Mouse (Mus musculus) ES-Bruce4 (cell line): Measurements from ENCODE around the gene Cd37. TPM values are rescaled to one million over a fixed set of nuclear protein-coding genes. Genes with fewer than 3 reads are reported as not detected.
A peak's percentile ranks its signal among the peaks of the same experiment; 100 is the strongest.

ENCODE experiments used
- H3K27ac ChIP-seq: 2 replicates; pipeline ENCODE4 v1.5.1; 2012; ENCODE audit warnings: low read length, inconsistent platforms; ENCODE audit not compliant: insufficient read depth
- H3K27me3 ChIP-seq: 2 replicates; pipeline ENCODE4 v1.6.1; 2012; ENCODE audit warnings: mild to moderate bottlenecking, low read length, inconsistent platforms; ENCODE audit not compliant: control insufficient read depth, poor library complexity, insufficient read depth, severe bottlenecking
- H3K36me3 ChIP-seq: 2 replicates; pipeline ENCODE4 v1.6.1; 2012; ENCODE audit warnings: inconsistent platforms, mild to moderate bottlenecking, low read length, moderate library complexity; ENCODE audit not compliant: control insufficient read depth, poor library complexity, insufficient read depth, severe bottlenecking
- H3K4me1 ChIP-seq: one replicate; pipeline ENCODE4 v1.8.1; 2011; ENCODE audit warnings: low read length; ENCODE audit not compliant: control insufficient read depth, insufficient read depth
- H3K4me3 ChIP-seq: 2 replicates; pipeline ENCODE4 v1.5.1; 2011; ENCODE audit warnings: low read depth, mild to moderate bottlenecking, low read length
- H3K9ac ChIP-seq: 2 replicates; pipeline ENCODE4 v1.6.1; 2012; ENCODE audit warnings: low read depth, mild to moderate bottlenecking, inconsistent platforms; ENCODE audit not compliant: poor library complexity, severe bottlenecking
- H3K9me3 ChIP-seq: replicated peaks from 2 replicates; pipeline ENCODE4 v1.6.1; 2012; ENCODE audit warnings: mild to moderate bottlenecking, low read length, inconsistent platforms; ENCODE audit not compliant: control insufficient read depth, poor library complexity, insufficient read depth, severe bottlenecking
- CTCF ChIP-seq: IDR thresholded peaks from one replicate; pipeline ENCODE4 v1.8.1; 2011; ENCODE audit warnings: low read depth, low read length
- EP300 ChIP-seq: IDR thresholded peaks from 2 replicates; pipeline ENCODE4 v1.6.1; 2011; ENCODE audit warnings: low read depth, low read length; ENCODE audit not compliant: insufficient read depth
- POLR2A ChIP-seq: IDR thresholded peaks from one replicate; pipeline ENCODE4 v1.8.1; 2011; ENCODE audit warnings: low read length; ENCODE audit not compliant: insufficient read depth
- polyA plus RNA-seq: library from polyadenylated mRNA; stranded (reverse); fragments of >200 nt; gene quantifications from 2 replicates; pipeline ENCODE4 v1.2.4, GENCODE M21; 2011; ENCODE audit warnings: low read depth; ENCODE audit not compliant: missing spikeins, insufficient read depth, insufficient read length

The Cd37 gene
- 2.2 and 3.4 TPM in 2 replicates for polyA plus RNA-seq

- Histone ChIP-seq H3K9me3 (no peaks in the 10 kb centered on the region), H3K9ac (peak within 1 kb of the TSS; percentile 19; the same call in 1 of the 2 replicates), H3K27me3 (no peaks in the 10 kb centered on the region), H3K4me3 (peak within 1 kb of the TSS; percentile 46), H3K4me1 (peaks cover 2% of the 10 kb centered on the region), H3K36me3 (no peaks in the 10 kb centered on the region), H3K27ac (no peak within 1 kb of the TSS)
- TF ChIP-seq EP300 (0 out of 2 replicates have a peak, but pooled peaks have one; percentile 18), CTCF (no peak)
Measured at GRCm38 (mm10) chr7:45238723-45239496, at the start of gene Cd37. Gene Cd37 (minus strand): TSS chr7:45239115.

DNA sequence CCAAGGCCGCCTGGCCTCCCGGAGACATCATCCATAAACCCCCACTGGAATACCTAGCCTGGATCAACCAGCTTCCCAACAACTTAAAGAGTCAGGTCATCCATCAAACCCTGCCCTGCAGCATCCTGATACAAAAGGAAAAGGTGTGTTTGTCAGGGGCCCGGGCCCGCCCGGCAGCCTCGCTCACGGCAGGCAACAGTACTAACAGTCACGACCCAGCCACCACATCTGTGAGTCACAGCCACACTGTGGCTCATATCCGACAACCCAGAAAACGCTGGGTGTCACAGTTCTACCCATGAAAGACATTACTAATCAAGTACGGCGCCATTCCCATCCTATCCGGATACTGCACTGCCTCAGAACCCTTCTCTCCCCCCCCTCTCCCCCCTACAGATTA, 47.6 kb upstream of the Cd37 start:
- Histone ChIP-seq H3K36me3 (no peaks in the 10 kb centered on the region), H3K4me1 (no peaks in the 10 kb centered on the region), H3K9me3 (no peaks in the 10 kb centered on the region), H3K27ac (no peak overlapping the region), H3K4me3 (no peak overlapping the region), H3K9ac (no peak overlapping the region), H3K27me3 (no peaks in the 10 kb centered on the region)
- TF ChIP-seq POLR2A (no peak), EP300 (no peak), CTCF (no peak)

DNA sequence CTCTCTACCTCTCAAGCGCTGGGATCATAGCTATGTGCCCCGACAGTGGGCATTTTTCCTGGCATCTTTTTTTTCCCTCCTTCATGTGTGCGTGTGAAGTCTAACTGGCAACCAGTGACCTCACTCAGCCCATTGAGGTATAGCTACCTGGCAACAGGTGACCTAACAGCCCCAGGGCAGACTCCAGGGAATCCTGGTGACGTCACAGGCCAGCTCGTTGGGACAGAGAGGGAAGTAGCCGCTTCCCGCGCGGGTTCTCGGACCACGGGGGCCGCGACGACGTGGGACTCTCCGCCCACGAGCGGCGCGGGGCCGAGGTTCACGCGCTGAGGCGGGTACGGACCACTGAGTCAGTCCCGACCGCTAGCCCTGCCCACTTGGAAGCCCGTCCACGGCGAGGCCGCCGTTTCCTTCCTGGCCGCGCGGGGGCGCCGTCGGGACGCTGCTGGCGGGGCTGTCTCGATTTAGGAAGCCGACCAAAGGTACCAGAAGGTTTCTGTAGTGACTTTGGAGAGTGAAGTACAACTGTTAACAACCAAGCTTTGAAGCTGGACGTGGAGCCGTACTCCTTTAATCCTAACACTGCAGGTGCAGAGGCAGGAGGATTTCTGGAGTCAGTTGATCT, 38.3 kb upstream of the Cd37 start, which contains the start of gene Slc6a21:
Gene Slc6a21 (plus strand): TSS at position 378 of the 625 bp plus-strand sequence.
- Histone ChIP-seq H3K4me1 (peaks cover 2% of the 10 kb centered on the region), H3K4me3 (peak within 1 kb of the TSS; percentile 66), H3K36me3 (no peaks in the 10 kb centered on the region), H3K27ac (no peak within 1 kb of the TSS), H3K27me3 (no peaks in the 10 kb centered on the region), H3K9me3 (no peaks in the 10 kb centered on the region), H3K9ac (peak within 1 kb of the TSS; percentile 17; the same call in 1 of the 2 replicates)
- TF ChIP-seq CTCF (peak; percentile 87), EP300 (no peak), POLR2A (no peak)

GRCm38 (mm10) chr7:45273672-45274071, 34.8 kb upstream of the Cd37 start:
- H3K36me3 ChIP-seq: no peaks in the 10 kb centered on the region
- no peak overlapping the region for H3K4me3 ChIP-seq
- TF ChIP-seq EP300 (no peak), POLR2A (no peak), CTCF (no peak)
- no peak overlapping the region for H3K27ac ChIP-seq
- H3K9ac ChIP-seq: no peak overlapping the region
- H3K4me1 ChIP-seq: peaks cover 2% of the 10 kb centered on the region
- H3K9me3 ChIP-seq: no peaks in the 10 kb centered on the region
- no peaks in the 10 kb centered on the region for H3K27me3 ChIP-seq

DNA sequence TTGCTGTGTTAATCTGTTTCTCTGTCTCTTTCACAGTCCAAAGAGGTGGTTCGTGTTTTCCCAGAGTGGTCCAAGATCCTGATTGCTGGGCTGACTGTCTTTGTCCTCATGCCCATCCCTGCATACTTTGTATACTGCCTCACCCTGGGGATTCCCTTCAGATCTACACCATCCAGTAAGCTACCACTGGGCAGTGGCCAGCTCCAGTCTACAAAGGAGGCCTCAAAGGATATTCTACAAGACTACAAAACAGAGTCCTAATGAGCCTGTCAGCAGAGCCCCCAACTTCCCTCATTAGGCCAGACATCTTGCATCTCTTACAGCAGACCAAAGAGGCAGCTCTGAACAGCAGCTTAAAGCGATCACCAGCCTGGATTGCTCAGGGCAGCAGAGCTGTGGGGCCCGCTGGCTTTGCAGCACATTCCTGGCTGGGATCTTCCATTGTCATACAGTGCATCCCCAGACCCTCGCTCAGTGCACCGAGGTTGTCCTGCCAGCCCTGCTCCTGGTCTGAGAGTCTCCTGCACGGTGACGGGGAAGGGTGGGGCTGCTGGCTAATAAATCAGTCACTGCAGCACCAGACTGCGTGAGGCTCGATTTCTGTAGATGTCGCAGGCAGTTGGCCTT, 34.0 kb upstream of the Cd37 start:
- Histone ChIP-seq H3K9ac (no peak overlapping the region), H3K36me3 (no peaks in the 10 kb centered on the region), H3K9me3 (no peaks in the 10 kb centered on the region), H3K4me1 (peaks cover 2% of the 10 kb centered on the region), H3K27me3 (no peaks in the 10 kb centered on the region), H3K4me3 (no peak overlapping the region), H3K27ac (no peak overlapping the region)
- no peak for TF ChIP-seq POLR2A
- no peak for TF ChIP-seq CTCF
- TF ChIP-seq EP300: no peak
